Mouse (Mus musculus) CD4-positive, CD25-positive, alpha-beta regulatory T cell, adult 2 months (primary cell): ENCODE measurements at regions not wholly inside any gene's neighbourhood (a gene's known extent, or its start where the extent isn't known, plus 50 kb on each side); places are given as distances from the start of the nearest gene placed in this dataset.

Experiments
- DNase-seq: peaks from one replicate; pipeline ENCODE4 v3.0.0-alpha.2; 2012; ENCODE audit warnings: low read depth, low spot score

DNA sequence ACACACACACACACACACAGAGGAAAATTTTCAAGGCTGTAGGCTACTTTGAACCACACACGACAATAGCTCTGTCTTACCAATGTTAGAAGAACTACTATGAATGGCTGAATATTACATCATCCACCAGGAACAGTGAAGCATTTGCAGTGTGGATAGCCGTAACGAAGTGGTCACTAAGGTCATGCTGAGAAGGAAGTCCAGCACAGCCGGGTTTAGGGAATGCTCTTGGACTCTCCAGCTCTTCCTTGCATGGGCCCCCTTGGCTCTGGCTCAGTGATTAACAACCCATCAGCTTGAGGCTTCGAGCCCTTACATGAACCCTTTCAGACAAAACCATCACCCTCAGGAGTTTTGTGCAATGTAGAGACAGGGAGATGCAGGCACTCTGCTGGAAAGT lies 245.3 kb downstream of the Adamts20 start:
- DNase-seq: no peak

DNA sequence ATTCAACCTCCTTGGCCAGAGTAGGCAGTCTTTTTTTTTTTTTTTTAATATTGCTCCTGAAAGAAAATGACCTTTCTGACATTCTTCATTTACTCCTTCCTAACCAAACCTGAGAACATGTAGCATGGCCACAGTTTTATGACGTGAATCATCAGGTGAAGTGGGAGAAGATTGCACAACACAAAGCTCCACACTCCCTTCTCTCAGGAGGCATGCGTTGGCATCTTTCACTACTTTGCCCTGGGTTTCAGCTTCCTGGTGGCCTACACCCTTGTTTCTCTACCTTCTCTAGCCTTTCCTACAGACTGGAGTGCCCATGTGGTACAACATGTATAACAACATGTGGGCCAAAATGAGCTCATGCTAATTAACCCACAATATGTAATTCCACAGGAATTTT lies 248.5 kb downstream of the Adamts20 start:
- DNase-seq: no peak

DNA sequence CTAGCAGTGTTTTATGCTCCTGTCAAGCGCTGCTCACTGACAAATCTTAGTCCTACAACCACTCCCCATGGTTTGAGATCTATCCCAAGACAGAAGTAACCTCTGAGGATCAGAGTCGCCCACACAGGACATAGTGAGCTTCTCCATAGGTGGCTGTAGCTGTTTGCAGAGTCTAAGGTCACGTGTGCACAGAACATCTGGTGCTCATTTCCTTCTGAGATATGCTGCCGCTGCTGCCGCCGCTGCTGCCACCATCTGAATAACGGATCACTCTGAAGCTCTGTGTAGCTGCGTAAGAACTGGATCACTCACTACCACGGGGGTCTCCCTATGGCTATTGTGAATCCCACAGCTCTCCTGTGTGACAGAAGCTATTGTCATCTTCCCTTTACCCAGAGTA lies 250.8 kb downstream of the Adamts20 start:
- DNase-seq: peak; percentile 61

DNA sequence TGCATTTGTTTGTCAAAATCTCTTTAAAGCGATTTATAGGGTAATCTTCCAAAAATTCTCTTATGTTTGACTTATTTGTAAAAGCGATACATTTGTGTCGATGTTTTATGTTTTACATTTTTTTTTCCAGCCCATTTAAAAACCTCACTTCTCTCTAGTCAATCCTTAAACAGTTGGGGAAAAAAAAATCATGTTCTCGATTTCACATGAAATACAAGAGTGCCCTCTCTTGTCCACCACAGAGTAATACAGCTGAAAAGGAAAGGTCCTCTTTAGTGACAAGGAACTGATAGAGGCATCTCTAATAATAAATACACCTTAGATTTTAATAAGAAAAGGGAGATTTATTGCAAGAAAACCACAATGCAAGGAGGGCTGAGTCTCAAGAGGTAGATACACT lies 251.8 kb downstream of the Adamts20 start:
- DNase-seq: peak; percentile 65

DNA sequence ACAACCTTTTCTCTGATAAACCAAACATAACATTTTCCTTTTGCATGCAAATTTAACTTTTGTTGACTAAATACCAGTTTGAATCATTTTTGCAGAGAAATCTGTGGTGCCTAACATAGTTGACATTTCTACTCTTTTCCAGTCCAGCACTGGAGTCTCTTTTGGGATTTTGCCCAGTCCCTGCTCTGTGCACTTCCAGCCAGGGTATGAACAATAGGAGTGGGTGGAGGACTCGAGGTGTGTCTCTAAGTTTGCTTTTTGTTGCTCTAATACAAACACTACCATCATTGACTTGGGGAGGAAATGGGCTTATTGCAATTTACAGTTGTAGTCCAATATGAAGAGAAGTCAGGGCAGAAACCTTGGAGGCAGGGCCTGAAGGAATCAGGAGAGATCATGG lies 256.7 kb downstream of the Adamts20 start:
- DNase-seq: no peak

DNA sequence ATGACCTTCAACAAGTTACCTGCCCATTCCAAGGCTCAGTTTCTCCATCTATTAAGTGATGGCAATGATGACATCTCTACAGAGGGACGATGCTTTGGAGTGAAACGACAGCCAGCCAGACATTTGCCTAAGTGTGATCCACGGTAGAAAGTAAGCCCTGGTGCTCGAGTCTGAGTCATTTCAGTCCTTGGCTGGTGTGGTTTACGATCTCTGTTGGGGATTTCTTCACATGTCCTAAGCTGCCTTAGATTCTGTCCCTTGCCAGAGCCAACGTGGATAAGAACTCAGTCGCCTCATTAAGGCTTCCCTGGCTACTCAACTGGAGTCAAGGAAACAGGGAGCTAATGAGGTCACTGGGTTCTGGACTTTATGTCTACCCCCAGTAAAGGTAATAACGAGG lies 258.8 kb downstream of the Adamts20 start:
- DNase-seq: no peak

DNA sequence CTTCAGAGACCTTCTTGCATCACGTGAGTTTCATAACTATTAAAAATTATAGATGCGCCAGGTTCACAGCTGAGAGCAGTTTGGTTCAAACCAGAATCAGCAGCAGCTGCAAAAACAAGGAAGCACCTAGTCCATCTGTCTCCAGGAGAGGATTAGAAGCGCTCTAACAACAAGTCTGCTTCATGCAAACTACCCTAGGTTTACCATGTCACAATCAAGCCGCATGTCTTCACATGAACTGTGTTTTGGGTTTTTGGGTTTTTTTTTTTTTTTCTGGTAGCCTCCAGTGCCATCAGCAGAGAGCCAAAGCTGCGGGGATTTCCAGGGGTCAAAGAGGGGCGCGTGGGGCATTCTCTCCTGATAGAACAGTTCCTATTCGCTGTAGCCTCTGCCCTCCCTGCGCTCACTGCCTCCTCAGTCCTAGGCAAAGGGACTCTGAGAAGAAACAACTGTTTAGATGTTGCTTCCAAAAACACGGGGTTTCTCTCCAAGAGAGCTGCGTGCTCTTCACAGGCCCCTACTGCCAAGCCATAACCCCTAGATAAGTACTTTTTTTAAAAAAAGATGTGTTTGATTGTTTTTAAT lies 259.8 kb downstream of the Adamts20 start:
- no peak for DNase-seq

DNA sequence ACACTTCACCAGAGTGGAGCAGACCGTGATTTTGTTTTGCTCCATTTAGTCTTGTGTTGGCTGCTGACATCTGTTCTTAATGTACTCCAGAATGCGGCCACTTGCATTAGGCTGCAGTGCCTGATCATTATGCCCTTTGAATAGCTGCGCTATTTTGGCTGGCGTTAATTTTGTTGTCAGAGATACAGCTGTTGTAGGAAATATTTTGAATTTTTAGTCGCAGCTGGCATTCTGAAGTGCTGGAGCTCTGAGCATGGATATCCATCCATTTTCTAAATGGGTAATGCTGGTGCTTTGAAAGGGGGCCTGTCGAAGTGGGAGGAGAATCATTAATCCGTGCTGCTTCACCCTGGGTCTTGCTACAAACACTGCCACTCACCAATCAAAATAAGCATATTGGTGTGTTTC lies 275.1 kb downstream of the Adamts20 start:
- DNase-seq: no peak

DNA sequence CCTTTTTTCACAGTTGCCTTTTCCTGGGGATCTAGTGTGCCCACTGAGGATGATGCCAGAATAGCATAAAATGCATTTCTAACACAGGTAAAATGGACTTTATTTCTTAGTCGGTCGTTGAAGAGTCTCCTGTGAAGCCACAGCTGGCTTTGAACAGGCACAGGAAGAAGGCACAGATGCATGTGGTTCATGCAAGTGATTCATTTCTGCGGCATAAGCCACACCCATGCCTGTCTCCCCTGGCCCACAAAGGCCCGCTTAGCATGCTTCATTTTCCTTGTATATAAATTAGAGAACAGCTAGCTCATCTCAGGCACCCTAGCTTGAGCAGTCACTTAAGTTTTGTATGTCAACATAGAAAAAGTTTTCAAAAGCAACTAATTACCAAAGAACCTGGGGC lies 277.6 kb downstream of the Adamts20 start:
- DNase-seq: peak; percentile 41

DNA sequence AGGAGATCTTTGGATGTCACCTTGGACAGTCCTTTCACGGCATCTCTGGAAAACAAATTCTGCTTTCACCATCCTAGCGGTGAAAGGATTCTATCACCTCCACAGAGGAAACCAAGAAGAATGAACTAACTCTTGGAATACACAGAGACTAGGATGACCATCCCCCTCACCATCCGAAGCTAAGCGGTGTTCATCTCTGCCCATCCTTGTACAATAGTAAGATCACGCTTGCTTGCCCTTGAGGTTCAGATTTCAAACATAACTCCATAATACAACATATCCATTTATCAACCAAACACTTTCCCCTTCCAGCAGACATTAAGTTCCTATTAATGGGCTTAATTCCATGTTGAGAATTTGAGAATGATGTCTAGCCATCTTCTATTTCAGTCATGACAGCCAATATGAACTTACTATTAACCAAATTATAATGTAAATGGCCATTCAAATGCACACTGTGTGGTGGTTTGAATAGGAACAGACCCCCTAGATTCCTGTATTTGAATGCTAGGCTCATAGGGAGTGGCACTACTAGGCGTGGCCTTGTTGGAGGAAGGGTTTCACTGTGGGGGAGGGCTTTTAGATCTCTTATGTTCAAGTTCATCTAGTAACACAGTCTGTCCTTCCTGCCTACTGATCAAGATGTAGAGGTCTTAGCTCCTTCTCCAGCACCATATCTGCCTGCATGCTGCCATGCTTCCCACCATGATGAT lies 281.4 kb downstream of the Adamts20 start:
- DNase-seq: no peak

DNA sequence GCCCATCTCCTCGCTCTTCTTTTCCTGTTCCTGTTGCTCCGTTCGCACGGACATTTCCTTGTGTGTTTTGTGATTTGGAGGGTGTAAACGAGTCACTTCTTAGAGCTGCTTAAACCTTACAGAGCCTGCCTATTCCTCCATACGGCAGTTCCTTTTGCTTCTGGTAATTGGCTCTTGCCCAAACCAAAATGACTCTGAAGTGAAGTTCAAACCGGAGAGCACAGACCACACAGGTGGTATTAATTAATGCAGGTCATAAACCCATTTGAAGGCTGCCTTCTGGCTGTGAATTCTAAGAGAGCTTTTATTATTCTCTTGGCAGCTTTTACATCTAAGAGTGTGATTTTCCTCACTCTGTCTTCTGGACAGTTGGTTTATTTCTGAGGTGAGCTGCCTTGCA lies 291.1 kb downstream of the Adamts20 start:
- DNase-seq: no peak

DNA sequence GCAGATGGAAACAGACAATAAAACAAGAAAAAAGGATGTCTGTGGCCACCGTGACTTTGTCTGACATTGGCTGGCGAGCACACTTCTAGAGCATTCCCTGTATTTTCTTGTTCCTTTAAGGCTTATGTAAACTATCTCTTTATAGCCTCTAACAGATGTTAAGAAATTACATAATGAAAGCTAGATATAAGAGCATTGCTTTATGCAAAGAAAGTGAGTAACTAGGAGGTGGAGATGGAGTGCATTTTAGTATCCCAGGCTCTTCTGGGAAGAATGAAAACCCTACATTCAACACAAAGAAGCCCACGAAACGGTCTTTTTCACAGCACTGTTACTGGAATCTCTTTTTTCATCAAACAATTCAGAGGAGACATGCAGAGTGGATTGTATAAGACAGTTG lies 304.4 kb downstream of the Adamts20 start:
- no peak for DNase-seq

DNA sequence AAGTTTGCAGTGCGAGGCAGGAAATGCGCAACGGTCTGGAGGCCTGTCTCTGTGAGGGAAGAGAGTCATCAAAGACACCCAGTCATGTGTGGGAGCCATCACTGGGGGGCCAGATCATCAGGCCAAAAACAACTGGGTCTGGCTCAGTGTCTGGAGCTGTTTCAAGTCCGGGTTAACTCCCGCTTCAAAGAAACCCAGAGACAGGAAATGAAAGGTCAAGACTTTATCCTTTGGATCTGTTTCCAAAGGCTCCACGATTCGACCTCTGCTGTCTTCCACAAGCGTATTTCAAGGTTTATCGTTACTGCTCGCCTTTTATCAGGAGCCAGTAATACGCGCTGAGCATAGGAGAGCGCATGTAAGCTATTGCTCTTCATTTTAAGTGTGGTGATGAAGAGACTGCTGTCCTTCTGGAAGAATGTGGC lies 325.7 kb downstream of the Adamts20 start:
- peak; percentile 40 for DNase-seq

DNA sequence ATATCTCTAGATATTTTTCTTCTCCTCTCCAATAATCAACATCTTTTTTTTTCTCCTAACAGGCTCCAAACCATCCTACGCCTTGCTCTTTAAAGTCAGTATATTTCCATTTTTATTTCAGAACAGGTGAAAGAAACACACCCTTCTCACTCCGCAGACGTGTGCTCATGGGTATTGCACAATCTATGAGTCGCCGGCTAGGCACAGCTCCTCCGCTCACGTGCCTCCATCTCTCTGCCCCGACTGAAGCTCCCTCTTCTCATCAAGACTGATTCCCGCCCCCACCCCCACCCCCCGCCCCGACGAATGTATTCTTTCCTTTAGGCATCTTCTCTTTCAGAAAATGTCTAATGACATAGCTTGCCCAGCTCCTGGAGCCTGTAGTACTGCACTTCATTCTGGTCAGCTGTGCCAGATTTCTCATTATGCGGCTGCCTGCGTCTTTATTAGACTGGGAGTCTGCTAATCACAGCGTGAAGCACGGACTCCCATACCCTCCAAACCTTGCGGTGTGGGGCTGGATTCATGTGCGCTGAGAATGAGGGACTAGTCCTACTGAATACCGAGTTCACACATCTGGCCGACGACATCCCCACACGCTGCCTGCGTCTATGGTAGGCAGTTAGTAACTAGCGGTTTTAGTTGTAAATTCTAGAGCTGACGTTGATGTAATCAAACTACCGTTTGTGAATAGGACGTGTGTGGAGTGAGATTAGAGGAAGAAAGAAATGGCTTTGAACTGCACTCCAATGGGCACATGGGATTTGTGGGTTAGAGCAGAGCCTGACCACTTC lies 327.9 kb downstream of the Adamts20 start:
- no peak for DNase-seq

DNA sequence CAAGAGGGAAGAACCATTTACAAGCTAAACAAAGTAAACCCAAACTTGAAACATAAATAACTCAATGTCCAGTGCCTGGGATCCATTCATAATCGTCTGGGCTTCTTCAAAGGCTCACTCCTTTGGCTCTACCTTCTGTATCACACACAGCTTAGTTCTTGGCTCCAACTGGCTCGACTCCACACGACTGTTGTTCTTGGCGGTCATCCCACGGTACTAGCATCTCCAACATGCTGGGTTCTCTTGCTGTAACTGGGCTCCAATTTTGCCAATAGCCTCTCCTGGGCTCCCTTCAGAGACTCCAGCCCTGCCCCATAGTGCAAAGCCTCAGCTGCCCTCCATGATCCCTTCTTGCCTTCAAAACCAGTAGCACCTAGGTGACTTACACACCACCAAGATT lies 352.4 kb downstream of the Adamts20 start:
- DNase-seq: no peak

DNA sequence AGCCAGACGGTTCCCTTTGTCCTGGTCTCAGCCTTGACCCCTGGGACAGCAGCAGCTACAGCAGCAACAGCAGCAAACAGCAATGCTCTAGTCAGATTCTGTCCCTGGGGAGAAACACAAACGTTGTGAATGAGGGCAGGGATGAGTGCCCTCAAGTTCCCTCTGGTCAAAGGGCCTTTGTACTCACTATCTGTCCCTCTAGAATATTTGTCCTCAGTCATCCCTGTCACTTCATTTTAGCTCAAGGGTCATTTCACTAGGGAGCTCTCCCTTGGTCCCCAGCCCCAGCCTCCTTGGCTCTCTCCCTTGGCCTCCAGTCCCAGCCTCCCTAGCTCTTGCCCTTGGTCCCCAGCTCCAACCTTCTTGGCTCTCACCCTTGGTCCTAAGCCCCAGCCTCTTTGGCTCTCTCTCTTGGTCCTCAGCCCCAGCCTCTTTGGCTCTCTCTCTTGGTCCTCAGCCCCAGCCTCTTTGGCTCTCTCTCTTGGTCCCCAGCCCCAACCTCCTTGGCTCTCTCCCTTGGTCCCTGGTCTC lies 358.0 kb downstream of the Adamts20 start:
- no peak for DNase-seq

DNA sequence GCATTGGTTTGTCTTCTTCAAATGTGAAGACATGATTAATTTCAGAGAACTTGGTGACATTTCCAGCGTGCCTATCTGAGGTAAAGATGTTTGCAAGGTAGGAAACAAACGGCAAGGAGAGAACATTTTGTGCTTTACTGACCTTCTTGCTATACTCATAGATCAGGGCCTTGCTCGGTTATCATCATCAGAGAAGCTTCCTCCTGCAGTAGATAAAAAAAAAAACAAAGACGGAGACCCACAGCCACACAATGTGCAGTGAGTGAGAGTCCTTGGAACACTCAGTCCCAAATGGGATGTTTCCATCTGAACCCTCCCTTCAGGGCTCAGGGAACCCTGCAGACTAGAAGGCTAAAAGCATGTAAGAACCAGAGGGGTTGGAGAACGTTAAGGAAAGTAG lies 374.6 kb downstream of the Adamts20 start:
- DNase-seq: peak; percentile 23

DNA sequence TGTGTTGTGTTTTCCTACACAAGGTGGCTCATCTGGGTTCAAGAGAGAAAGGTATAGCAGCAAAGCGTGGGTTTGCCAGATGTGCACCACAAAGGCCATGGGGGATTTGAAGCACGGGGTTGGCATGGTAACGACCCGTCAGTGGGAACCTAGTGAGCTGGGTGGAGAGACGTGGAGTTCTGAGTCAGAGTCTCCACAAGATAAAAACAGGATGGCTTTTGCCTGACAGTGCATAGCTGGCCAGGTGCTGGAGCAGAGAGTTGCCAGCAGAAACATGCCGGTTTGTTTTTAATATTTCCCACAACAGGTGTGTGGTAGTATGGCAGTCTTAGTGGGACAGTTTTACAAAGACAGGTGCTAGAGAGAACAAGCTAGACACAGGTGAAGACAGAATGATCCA lies 375.4 kb downstream of the Adamts20 start:
- peak; percentile 67 for DNase-seq

DNA sequence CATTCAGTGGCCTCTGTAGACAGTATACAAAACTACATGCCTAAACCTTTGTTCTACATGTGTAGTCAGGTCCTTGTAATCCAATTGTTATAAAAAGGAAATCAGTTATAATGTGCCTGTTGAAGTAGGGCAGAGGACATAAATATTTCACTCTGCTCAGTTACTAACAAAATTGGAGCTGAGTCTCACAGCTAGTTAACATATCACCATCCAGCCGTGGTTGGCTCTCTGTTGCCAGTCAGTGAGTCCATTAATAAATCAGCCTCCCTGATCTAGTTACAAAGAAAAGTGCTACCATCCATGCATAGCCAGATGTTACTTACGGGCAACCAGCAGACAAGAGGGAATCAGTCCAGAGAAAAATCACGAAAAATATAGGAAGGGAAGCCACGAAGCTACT lies 382.8 kb downstream of the Adamts20 start:
- DNase-seq: no peak

DNA sequence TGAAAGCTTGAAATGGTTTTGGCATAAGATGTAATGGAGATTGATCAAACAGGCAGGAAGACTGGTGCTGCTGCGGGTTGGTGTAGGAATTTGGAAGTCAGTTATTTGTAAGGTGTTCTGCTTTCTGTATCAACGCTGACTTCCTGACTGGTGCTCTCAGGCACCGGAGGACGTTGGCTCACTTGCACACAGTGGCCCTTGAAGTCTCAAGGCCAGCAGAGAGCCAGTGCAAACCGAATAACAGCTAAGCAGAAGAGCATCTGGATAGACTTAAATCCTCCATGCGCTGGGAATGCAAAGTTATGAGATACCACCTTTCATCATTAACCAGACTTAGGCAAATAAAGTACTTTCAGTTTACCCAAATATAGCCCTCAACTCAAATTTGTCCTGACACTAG lies 388.2 kb downstream of the Adamts20 start:
- no peak for DNase-seq

DNA sequence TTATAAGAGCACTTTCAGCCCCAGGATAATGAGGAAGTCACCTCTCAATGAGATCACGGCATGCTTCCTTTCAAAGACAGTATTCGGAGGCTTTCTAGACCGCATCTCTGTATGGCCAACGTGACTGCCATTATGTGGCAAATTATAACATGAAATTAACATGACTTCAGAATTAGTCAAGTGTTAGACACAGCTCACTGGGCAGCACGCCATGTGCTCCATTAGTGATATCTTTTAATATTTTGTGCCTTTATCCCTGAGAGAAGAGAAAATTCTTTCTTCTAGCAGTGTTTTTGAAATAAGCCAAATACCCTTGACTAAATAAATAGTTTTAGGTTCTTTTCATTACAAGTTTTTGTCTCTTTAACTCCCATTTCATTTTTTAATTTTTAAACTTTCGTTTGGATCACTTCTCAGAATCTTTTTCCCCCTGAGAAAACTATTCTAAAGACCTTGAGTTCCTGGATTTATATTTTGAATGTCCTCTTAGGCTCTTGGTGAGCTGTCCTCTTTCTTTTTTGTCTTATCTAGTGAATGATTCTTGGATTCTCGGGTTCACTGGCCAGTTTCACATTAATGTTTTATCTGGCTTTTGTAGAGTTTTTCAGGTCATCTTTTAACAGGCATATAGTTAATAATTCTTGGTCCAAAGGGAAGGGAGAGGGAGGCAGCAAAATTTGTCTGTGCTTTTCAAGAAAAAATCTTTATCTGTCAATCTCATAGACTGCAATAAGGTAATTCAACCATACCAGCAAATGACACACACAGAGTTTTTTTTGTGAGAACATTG lies 390.9 kb downstream of the Adamts20 start:
- DNase-seq: no peak

DNA sequence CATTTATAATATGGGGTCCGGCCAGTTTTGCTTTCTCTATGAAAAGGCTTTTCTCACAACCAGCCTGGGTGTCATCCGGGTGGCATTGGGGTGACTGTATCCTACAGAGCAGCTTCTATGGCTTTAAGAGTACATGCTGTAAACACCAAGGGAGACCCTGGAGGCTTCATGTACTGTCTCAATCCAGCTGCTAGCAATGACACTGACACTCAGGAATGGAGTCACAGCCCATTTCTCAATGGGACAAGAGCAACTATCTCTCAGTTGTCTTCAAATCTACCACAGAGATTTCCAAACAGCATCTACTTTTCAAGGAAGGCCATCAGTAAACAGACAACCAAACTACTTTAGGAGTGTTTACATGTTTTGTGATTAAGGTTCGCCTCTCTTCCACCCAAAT lies 397.5 kb downstream of the Adamts20 start:
- no peak for DNase-seq
